Mouse (Mus musculus): ENCODE measurements around the gene Slc46a1. TPM values are rescaled to one million over a fixed set of nuclear protein-coding genes. Genes with fewer than 3 reads are reported as not detected.
A peak's percentile ranks its signal among the peaks of the same experiment; 100 is the strongest.

The Slc46a1 gene
- polyA plus RNA-seq, 1 experiment from 2014 or later = 23.2 TPM

GRCm38 (mm10) chr11:78435776-78436349, 29.6 kb upstream of the Slc46a1 start:
- H3K27me3 ChIP-seq (ENCODE audit: low read depth, poor library complexity, severe bottlenecking) = no peaks in the 10 kb centered on the region
- no peaks in the 10 kb centered on the region for H3K36me3 ChIP-seq
- 8% methylated on average over 19 of the region's 19 CpGs for WGBS
- peaks cover 10% of the 10 kb centered on the region for H3K4me1 ChIP-seq
- H3K9me3 ChIP-seq (replicated peaks) = no peaks in the 10 kb centered on the region
- DNase-seq (ENCODE audit: low spot score) = peak; percentile 77
- H3K4me3 ChIP-seq = peak overlapping the region; percentile 31
- peak overlapping the region; percentile 70 for H3K27ac ChIP-seq (replicated peaks)

- 93% methylated on average over 7 of the region's 7 CpGs for WGBS
- Histone ChIP-seq H3K4me1 (peaks cover 10% of the 10 kb centered on the region), H3K36me3 (no peaks in the 10 kb centered on the region), H3K4me3 (no peak overlapping the region), H3K9me3 (replicated peaks) (no peaks in the 10 kb centered on the region), H3K27ac (replicated peaks) (no peak overlapping the region), H3K27me3 (ENCODE audit: low read depth, poor library complexity, severe bottlenecking) (no peaks in the 10 kb centered on the region)
- DNase-seq (ENCODE audit: low spot score) = no peak
Measured at GRCm38 (mm10) chr11:78437182-78437581, 28.3 kb upstream of the Slc46a1 start.

GRCm38 (mm10) chr11:78438399-78438930, 27.0 kb upstream of the Slc46a1 start:
- no peak for DNase-seq (ENCODE audit: low spot score)
- H3K27me3 ChIP-seq (ENCODE audit: low read depth, poor library complexity, severe bottlenecking) = no peaks in the 10 kb centered on the region
- no peaks in the 10 kb centered on the region for H3K9me3 ChIP-seq (replicated peaks)
- peaks cover 10% of the 10 kb centered on the region for H3K4me1 ChIP-seq
- H3K36me3 ChIP-seq = no peaks in the 10 kb centered on the region
- H3K27ac ChIP-seq (replicated peaks) = no peak overlapping the region
- no peak overlapping the region for H3K4me3 ChIP-seq
- 88% methylated on average over 3 of the region's 3 CpGs for WGBS

- Histone ChIP-seq H3K27ac (replicated peaks) (no peak overlapping the region), H3K9me3 (replicated peaks) (no peaks in the 10 kb centered on the region), H3K36me3 (no peaks in the 10 kb centered on the region), H3K27me3 (ENCODE audit: low read depth, poor library complexity, severe bottlenecking) (no peaks in the 10 kb centered on the region), H3K4me3 (no peak overlapping the region), H3K4me1 (no peaks in the 10 kb centered on the region)
- no peak for DNase-seq (ENCODE audit: low spot score)
- WGBS = 80% methylated on average over 5 of the region's 5 CpGs
Measured at GRCm38 (mm10) chr11:78443115-78443514, 22.4 kb upstream of the Slc46a1 start.

GRCm38 (mm10) chr11:78447168-78447567, 18.3 kb upstream of the Slc46a1 start:
- H3K27ac ChIP-seq (replicated peaks) = no peak overlapping the region
- no peak for DNase-seq (ENCODE audit: low spot score)
- H3K27me3 ChIP-seq (ENCODE audit: low read depth, poor library complexity, severe bottlenecking) = no peaks in the 10 kb centered on the region
- H3K4me3 ChIP-seq = no peak overlapping the region
- no peaks in the 10 kb centered on the region for H3K4me1 ChIP-seq
- WGBS = 84% methylated on average over 3 of the region's 3 CpGs
- H3K9me3 ChIP-seq (replicated peaks) = no peaks in the 10 kb centered on the region
- H3K36me3 ChIP-seq = no peaks in the 10 kb centered on the region

GRCm38 (mm10) chr11:78448242-78448641, 17.3 kb upstream of the Slc46a1 start:
- H3K27ac ChIP-seq (replicated peaks) = no peak overlapping the region
- no peaks in the 10 kb centered on the region for H3K36me3 ChIP-seq
- no peaks in the 10 kb centered on the region for H3K27me3 ChIP-seq (ENCODE audit: low read depth, poor library complexity, severe bottlenecking)
- H3K4me1 ChIP-seq = no peaks in the 10 kb centered on the region
- H3K9me3 ChIP-seq (replicated peaks) = no peaks in the 10 kb centered on the region
- 97% methylated on average over 1 of the region's 1 CpGs for WGBS
- no peak for DNase-seq (ENCODE audit: low spot score)
- H3K4me3 ChIP-seq = no peak overlapping the region

GRCm38 (mm10) chr11:78450337-78450736, 15.2 kb upstream of the Slc46a1 start:
- no peak for DNase-seq (ENCODE audit: low spot score)
- Histone ChIP-seq H3K27ac (replicated peaks) (no peak overlapping the region), H3K4me1 (no peaks in the 10 kb centered on the region), H3K9me3 (replicated peaks) (no peaks in the 10 kb centered on the region), H3K4me3 (no peak overlapping the region), H3K27me3 (ENCODE audit: low read depth, poor library complexity, severe bottlenecking) (no peaks in the 10 kb centered on the region), H3K36me3 (no peaks in the 10 kb centered on the region)
- WGBS = 60% methylated on average over 2 of the region's 2 CpGs

- H3K4me3 ChIP-seq = no peak overlapping the region
- H3K36me3 ChIP-seq = no peaks in the 10 kb centered on the region
- peak; percentile 52 for DNase-seq (ENCODE audit: low spot score)
- H3K27me3 ChIP-seq (ENCODE audit: low read depth, poor library complexity, severe bottlenecking) = no peaks in the 10 kb centered on the region
- H3K27ac ChIP-seq (replicated peaks) = no peak overlapping the region
- 10% methylated on average over 4 of the region's 4 CpGs for WGBS
- H3K9me3 ChIP-seq (replicated peaks) = no peaks in the 10 kb centered on the region
- H3K4me1 ChIP-seq = 0 out of 2 replicates have a peak, but pooled peaks cover 5% of the 10 kb centered on the region
Measured at GRCm38 (mm10) chr11:78453675-78454074, 11.8 kb upstream of the Slc46a1 start.

- Histone ChIP-seq H3K4me3 (no peak overlapping the region), H3K4me1 (0 out of 2 replicates have a peak, but pooled peaks cover 5% of the 10 kb centered on the region), H3K27me3 (ENCODE audit: low read depth, poor library complexity, severe bottlenecking) (no peaks in the 10 kb centered on the region), H3K9me3 (replicated peaks) (no peaks in the 10 kb centered on the region), H3K27ac (replicated peaks) (no peak overlapping the region), H3K36me3 (no peaks in the 10 kb centered on the region)
- no peak for DNase-seq (ENCODE audit: low spot score)
- 72% methylated on average over 7 of the region's 7 CpGs for WGBS
Measured at GRCm38 (mm10) chr11:78454276-78454675, 11.2 kb upstream of the Slc46a1 start.

- H3K36me3 ChIP-seq = no peaks in the 10 kb centered on the region
- H3K4me3 ChIP-seq = no peak overlapping the region
- H3K4me1 ChIP-seq = 0 out of 2 replicates have a peak, but pooled peaks cover 5% of the 10 kb centered on the region
- WGBS = 49% methylated on average over 5 of the region's 5 CpGs
- DNase-seq (ENCODE audit: low spot score) = peak; percentile 41
- H3K9me3 ChIP-seq (replicated peaks) = no peaks in the 10 kb centered on the region
- H3K27me3 ChIP-seq (ENCODE audit: low read depth, poor library complexity, severe bottlenecking) = no peaks in the 10 kb centered on the region
- H3K27ac ChIP-seq (replicated peaks) = no peak overlapping the region
Measured at GRCm38 (mm10) chr11:78455308-78455707, 10.2 kb upstream of the Slc46a1 start.

- Histone ChIP-seq H3K36me3 (no peaks in the 10 kb centered on the region), H3K27me3 (ENCODE audit: low read depth, poor library complexity, severe bottlenecking) (0 out of 2 replicates have a peak, but pooled peaks cover under 1% of the 10 kb centered on the region), H3K4me3 (no peak overlapping the region), H3K27ac (replicated peaks) (no peak overlapping the region), H3K4me1 (peaks cover 15% of the 10 kb centered on the region), H3K9me3 (replicated peaks) (no peaks in the 10 kb centered on the region)
- no peak for DNase-seq (ENCODE audit: low spot score)
- 86% methylated on average over 17 of the region's 17 CpGs for WGBS
Measured at GRCm38 (mm10) chr11:78458740-78459139, 6.8 kb upstream of the Slc46a1 start.

GRCm38 (mm10) chr11:78461894-78462293, 3.6 kb upstream of the Slc46a1 start:
- Histone ChIP-seq H3K36me3 (no peaks in the 10 kb centered on the region), H3K27ac (replicated peaks) (no peak overlapping the region), H3K9me3 (replicated peaks) (no peaks in the 10 kb centered on the region), H3K4me3 (no peak overlapping the region), H3K4me1 (peaks cover 37% of the 10 kb centered on the region), H3K27me3 (ENCODE audit: low read depth, poor library complexity, severe bottlenecking) (0 out of 2 replicates have a peak, but pooled peaks cover 8% of the 10 kb centered on the region)
- WGBS = 77% methylated on average over 1 of the region's 1 CpGs
- DNase-seq (ENCODE audit: low spot score) = no peak

- 84% methylated on average over 5 of the region's 5 CpGs for WGBS
- Histone ChIP-seq H3K4me1 (peaks cover 39% of the 10 kb centered on the region), H3K9me3 (replicated peaks) (no peaks in the 10 kb centered on the region), H3K36me3 (no peaks in the 10 kb centered on the region), H3K4me3 (no peak overlapping the region), H3K27me3 (ENCODE audit: low read depth, poor library complexity, severe bottlenecking) (0 out of 2 replicates have a peak, but pooled peaks cover 8% of the 10 kb centered on the region), H3K27ac (replicated peaks) (no peak overlapping the region)
- no peak for DNase-seq (ENCODE audit: low spot score)
Measured at GRCm38 (mm10) chr11:78462669-78463068, 2.8 kb upstream of the Slc46a1 start.
